Mouse (Mus musculus): ENCODE measurements around the gene Meltf.
"Not testable (repeated sequence)": the region's sequence is repeated elsewhere in the genome, so short reads cannot be mapped to it uniquely, and the experiment has no call there.

Meltf gene

GRCm38 (mm10) chr16:31933751-31934549, 55.3 kb downstream of the Meltf start, which contains the start of gene Pigz:
TSS of gene Pigz (plus strand) at chr16:31933851.
- DNase-seq (ENCODE audit: low spot score) = no peak

GRCm38 (mm10) chr16:31934550-31935010, 56.0 kb downstream of the Meltf start:
- DNase-seq (ENCODE audit: low spot score) = no peak

GRCm38 (mm10) chr16:31935091-31935979, 56.7 kb downstream of the Meltf start:
- DNase-seq (ENCODE audit: low spot score) = no peak

GRCm38 (mm10) chr16:31936568-31936967, 58.0 kb downstream of the Meltf start:
- DNase-seq (ENCODE audit: low spot score) = no peak

GRCm38 (mm10) chr16:31938856-31939255, 60.2 kb downstream of the Meltf start:
- no peak for DNase-seq (ENCODE audit: low spot score)

GRCm38 (mm10) chr16:31940586-31940985, 62.0 kb downstream of the Meltf start:
- DNase-seq (ENCODE audit: low spot score) = no peak

GRCm38 (mm10) chr16:31943980-31944379, 65.4 kb downstream of the Meltf start:
- DNase-seq (ENCODE audit: low spot score) = peak; percentile 62

GRCm38 (mm10) chr16:31944698-31945255, 66.2 kb downstream of the Meltf start:
- no peak for DNase-seq (ENCODE audit: low spot score)

GRCm38 (mm10) chr16:31945372-31945771, 66.8 kb downstream of the Meltf start:
- no peak for DNase-seq (ENCODE audit: low spot score)

- DNase-seq (ENCODE audit: low spot score) = not testable (repeated sequence)
Measured at GRCm38 (mm10) chr16:31945986-31946385, 67.4 kb downstream of the Meltf start.

GRCm38 (mm10) chr16:31947333-31947732, 68.7 kb downstream of the Meltf start:
- DNase-seq (ENCODE audit: low spot score) = no peak

GRCm38 (mm10) chr16:31947901-31948316, 69.3 kb downstream of the Meltf start:
- no peak for DNase-seq (ENCODE audit: low spot score)

- DNase-seq (ENCODE audit: low spot score) = peak; percentile 91
Measured at GRCm38 (mm10) chr16:31948345-31948774, 69.8 kb downstream of the Meltf start, which contains the start of the genes 0610012G03Rik and Ncbp2. TSS of gene 0610012G03Rik (minus strand) at chr16:31948494. TSS of gene Ncbp2 (plus strand) at chr16:31948513.
